Mouse (Mus musculus) embryonic facial prominence, embryonic 10.5 days (tissue): ENCODE results near the gene Mfrp. TPM values are rescaled to one million over a fixed set of nuclear protein-coding genes. Genes with fewer than 3 reads are reported as not detected.

Experiments used
- DNase-seq: peaks from one replicate; pipeline ENCODE4 v3.0.0-alpha.2; 2017; ENCODE audit warnings: low spot score
- H3K27ac ChIP-seq: fragments of 300-500 bp; sonication (generic); replicated peaks from 2 replicates; pipeline ENCODE4 v1.5.1; 2016; ENCODE audit warnings: mild to moderate bottlenecking
- H3K27me3 ChIP-seq: fragments of 300-500 bp; sonication (generic); replicated peaks from 2 replicates; pipeline ENCODE4 v1.6.1; 2016; ENCODE audit warnings: low read depth, mild to moderate bottlenecking; ENCODE audit not compliant: poor library complexity, severe bottlenecking
- H3K36me3 ChIP-seq: fragments of 300-500 bp; sonication (generic); replicated peaks from 2 replicates; pipeline ENCODE4 v1.6.1; 2016; ENCODE audit warnings: mild to moderate bottlenecking, moderate library complexity
- H3K4me1 ChIP-seq: fragments of 300-500 bp; sonication (generic); 2 replicates; pipeline ENCODE4 v1.6.1; 2016
- H3K4me3 ChIP-seq: fragments of 300-500 bp; sonication (generic); 2 replicates; pipeline ENCODE4 v1.5.1; 2016; ENCODE audit warnings: mild to moderate bottlenecking, moderate library complexity
- H3K9me3 ChIP-seq: fragments of 300-500 bp; sonication (generic); 2 replicates; pipeline ENCODE4 v1.6.1; 2016; ENCODE audit warnings: mild to moderate bottlenecking
- WGBS: fragments of 180-500 bp; shearing (Covaris S2); methylation state at CpG from one replicate; pipeline ENCODE4 v1.1.7; 2016; 5-methylcytosine and 5-hydroxymethylcytosine counted together
- polyA plus RNA-seq: library from polyadenylated mRNA; unstranded; fragments of >200 nt; fragmentation: Nextera tagmentation; extraction: Ambion mirVana; gene quantifications from 2 replicates; pipeline ENCODE4 v1.2.1, GENCODE M21; 2016

Gene Mfrp
- polyA plus RNA-seq, 1 experiment from 2014 or later = 0.12 TPM

DNA sequence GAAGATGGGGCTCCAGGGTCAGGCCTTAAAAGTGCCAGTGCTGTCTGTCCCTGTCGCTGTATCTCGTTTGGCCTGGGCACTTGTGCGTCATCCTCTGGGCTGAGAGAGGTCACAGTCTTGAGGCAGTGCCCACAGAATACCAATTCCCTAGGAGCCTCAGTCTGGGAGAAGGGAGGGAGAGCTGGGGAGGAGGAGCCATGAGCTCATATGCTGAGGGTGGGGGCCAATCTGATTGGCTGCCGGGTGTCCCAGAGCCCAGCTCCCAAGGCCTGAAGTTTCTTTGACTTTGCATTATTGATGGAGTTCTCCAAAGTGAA is 29.0 kb upstream of the Mfrp start:
- peak overlapping the region; percentile 76 for H3K27ac ChIP-seq
- WGBS = 36% methylated on average over 4 of the region's 4 CpGs
- DNase-seq = no peak
- H3K4me1 ChIP-seq = peaks cover 67% of the 10 kb centered on the region
- peak overlapping the region; percentile 39 for H3K4me3 ChIP-seq
- H3K27me3 ChIP-seq = peaks cover 30% of the 10 kb centered on the region
- H3K36me3 ChIP-seq = no peaks in the 10 kb centered on the region
- no peaks in the 10 kb centered on the region for H3K9me3 ChIP-seq

- WGBS = 64% methylated on average over 5 of the region's 5 CpGs
- H3K27me3 ChIP-seq = peaks cover 28% of the 10 kb centered on the region
- no peaks in the 10 kb centered on the region for H3K36me3 ChIP-seq
- no peaks in the 10 kb centered on the region for H3K9me3 ChIP-seq
- H3K27ac ChIP-seq = peak overlapping the region; percentile 76
- DNase-seq = no peak
- H3K4me3 ChIP-seq = peak overlapping the region; percentile 39; the same call in 1 of the 2 replicates
- peaks cover 61% of the 10 kb centered on the region for H3K4me1 ChIP-seq
Measured at GRCm38 (mm10) chr9:44073115-44073514, 28.4 kb upstream of the Mfrp start.

DNA sequence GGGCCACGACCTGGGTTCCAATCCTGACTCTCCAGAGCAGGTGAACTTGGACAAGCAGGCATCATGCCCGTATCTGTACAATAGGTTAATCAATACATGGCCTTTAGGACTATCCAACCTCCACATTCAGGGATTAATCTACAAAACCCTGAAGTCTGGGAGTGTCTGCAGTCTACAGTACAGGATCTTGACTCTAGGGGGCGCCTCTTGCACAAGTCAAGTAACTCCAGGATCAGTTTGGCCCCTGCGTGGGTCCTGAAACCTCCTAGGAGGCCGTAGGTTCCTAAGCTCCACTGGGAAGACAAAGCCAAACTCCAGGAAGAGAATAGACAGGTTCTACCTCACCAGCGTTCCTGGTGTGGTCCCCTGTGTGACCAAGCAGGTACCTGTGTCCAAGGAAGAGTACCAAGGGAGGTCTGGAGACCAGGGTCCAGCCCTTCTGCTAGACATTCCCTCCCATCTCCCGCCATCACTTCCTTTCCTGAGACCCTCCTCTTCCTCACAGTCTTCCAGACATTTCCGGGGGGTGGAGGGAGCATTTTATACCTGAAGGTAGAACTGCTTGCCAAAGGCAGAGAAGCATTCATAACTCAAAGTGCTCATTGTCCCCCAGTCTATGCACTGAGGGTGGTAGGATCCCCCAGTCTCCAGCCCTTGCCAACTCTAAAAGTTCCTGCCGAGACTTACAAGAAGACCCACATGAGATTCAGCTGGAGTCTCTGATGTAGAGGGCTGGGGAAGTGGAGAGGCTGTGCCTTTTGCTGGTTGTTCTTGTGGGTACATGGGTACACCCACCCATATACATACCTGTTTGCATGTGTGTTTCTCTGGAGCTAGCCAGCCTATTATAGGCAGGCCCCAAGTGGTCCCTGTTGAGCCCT is 26.9 kb upstream of the Mfrp start:
- no peaks in the 10 kb centered on the region for H3K9me3 ChIP-seq
- no peak for DNase-seq
- H3K4me1 ChIP-seq = peaks cover 67% of the 10 kb centered on the region
- no peak overlapping the region for H3K27ac ChIP-seq
- H3K27me3 ChIP-seq = peaks cover 36% of the 10 kb centered on the region
- WGBS = 59% methylated on average over 9 of the region's 9 CpGs
- no peak overlapping the region for H3K4me3 ChIP-seq
- no peaks in the 10 kb centered on the region for H3K36me3 ChIP-seq

DNA sequence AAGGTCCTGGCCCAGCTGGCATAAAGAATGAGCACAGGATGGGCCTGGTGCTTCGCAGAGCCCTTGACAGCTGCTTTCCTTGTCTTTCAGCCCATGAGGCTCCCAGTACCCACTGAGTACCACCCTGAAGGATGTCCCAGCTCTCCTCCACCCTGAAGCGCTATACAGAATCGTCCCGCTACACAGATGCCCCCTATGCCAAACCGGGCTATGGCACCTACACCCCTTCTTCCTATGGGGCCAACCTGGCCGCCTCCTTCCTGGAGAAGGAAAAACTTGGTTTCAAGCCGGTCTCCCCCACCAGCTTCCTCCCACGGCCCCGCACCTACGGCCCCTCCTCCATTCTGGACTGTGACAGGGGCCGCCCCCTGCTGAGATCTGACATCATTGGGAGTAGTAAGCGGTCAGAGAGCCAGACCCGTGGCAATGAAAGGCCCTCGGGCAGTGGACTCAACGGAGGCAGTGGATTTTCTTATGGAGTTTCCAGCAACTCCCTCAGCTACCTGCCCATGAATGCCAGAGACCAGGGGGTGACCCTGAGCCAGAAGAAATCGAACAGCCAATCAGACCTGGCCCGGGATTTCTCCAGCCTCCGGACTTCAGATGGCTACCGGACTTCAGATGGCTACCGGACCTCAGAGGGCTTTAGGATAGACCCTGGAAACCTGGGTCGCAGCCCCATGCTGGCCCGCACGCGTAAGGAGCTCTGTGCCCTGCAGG is 26.1 kb upstream of the Mfrp start:
- Histone ChIP-seq H3K27me3 (peaks cover 43% of the 10 kb centered on the region), H3K9me3 (no peaks in the 10 kb centered on the region), H3K4me1 (peaks cover 61% of the 10 kb centered on the region), H3K4me3 (no peak overlapping the region), H3K27ac (no peak overlapping the region), H3K36me3 (no peaks in the 10 kb centered on the region)
- 71% methylated on average over 24 of the region's 24 CpGs for WGBS
- DNase-seq = no peak

GRCm38 (mm10) chr9:44075996-44076763 is 25.3 kb upstream of the Mfrp start:
- Histone ChIP-seq H3K4me1 (peaks cover 54% of the 10 kb centered on the region), H3K36me3 (no peaks in the 10 kb centered on the region), H3K27ac (no peak overlapping the region), H3K9me3 (no peaks in the 10 kb centered on the region), H3K4me3 (no peak overlapping the region), H3K27me3 (peaks cover 50% of the 10 kb centered on the region)
- 64% methylated on average over 16 of the region's 16 CpGs for WGBS
- DNase-seq = no peak

GRCm38 (mm10) chr9:44076764-44077120 is 24.8 kb upstream of the Mfrp start:
- H3K27me3 ChIP-seq = peaks cover 56% of the 10 kb centered on the region
- H3K9me3 ChIP-seq = no peaks in the 10 kb centered on the region
- H3K36me3 ChIP-seq = no peaks in the 10 kb centered on the region
- H3K4me1 ChIP-seq = peaks cover 48% of the 10 kb centered on the region
- H3K4me3 ChIP-seq = no peak overlapping the region
- DNase-seq = peak; percentile 68
- no peak overlapping the region for H3K27ac ChIP-seq
- WGBS = 10% methylated on average over 5 of the region's 5 CpGs

- Histone ChIP-seq H3K27me3 (peaks cover 61% of the 10 kb centered on the region), H3K9me3 (no peaks in the 10 kb centered on the region), H3K4me1 (peaks cover 41% of the 10 kb centered on the region), H3K36me3 (no peaks in the 10 kb centered on the region), H3K4me3 (no peak overlapping the region), H3K27ac (no peak overlapping the region)
- no peak for DNase-seq
- 84% methylated on average over 11 of the region's 11 CpGs for WGBS
Measured at GRCm38 (mm10) chr9:44077266-44077910, 24.1 kb upstream of the Mfrp start.

GRCm38 (mm10) chr9:44078136-44078797 is 23.3 kb upstream of the Mfrp start:
- Histone ChIP-seq H3K27ac (no peak overlapping the region), H3K9me3 (no peaks in the 10 kb centered on the region), H3K27me3 (peaks cover 67% of the 10 kb centered on the region), H3K4me3 (no peak overlapping the region), H3K4me1 (peaks cover 33% of the 10 kb centered on the region), H3K36me3 (no peaks in the 10 kb centered on the region)
- 79% methylated on average over 10 of the region's 10 CpGs for WGBS
- DNase-seq = no peak

- 41% methylated on average over 16 of the region's 16 CpGs for WGBS
- Histone ChIP-seq H3K27me3 (peaks cover 76% of the 10 kb centered on the region), H3K27ac (no peak overlapping the region), H3K4me3 (no peak overlapping the region), H3K36me3 (no peaks in the 10 kb centered on the region), H3K9me3 (no peaks in the 10 kb centered on the region), H3K4me1 (peaks cover 37% of the 10 kb centered on the region)
- DNase-seq = no peak
Measured at GRCm38 (mm10) chr9:44078955-44079756, 22.4 kb upstream of the Mfrp start.

- Histone ChIP-seq H3K9me3 (no peaks in the 10 kb centered on the region), H3K4me3 (no peak overlapping the region), H3K27me3 (peaks cover 80% of the 10 kb centered on the region), H3K4me1 (peaks cover 46% of the 10 kb centered on the region), H3K27ac (no peak overlapping the region), H3K36me3 (no peaks in the 10 kb centered on the region)
- 75% methylated on average over 10 of the region's 10 CpGs for WGBS
- no peak for DNase-seq
Measured at GRCm38 (mm10) chr9:44079997-44080780, 21.3 kb upstream of the Mfrp start.

DNA sequence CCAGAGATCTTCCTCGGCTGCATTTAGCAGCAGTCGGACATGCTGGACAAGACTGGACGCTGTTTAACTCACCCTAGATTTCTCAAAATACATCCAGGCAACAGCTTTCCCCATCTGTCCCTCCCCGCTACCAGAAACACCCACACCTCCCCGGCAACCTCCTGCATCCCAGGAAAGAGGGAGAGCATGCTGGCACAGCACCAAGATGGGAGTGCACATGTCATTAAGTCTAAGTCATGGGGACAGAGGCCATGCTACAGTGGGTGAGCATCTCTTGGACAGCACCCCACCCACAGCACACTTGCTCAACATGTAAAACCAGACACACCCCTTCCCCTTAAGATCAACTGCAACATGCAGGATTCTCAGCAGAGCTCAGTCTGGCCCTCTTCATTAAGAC is 20.6 kb upstream of the Mfrp start:
- H3K36me3 ChIP-seq = no peaks in the 10 kb centered on the region
- 90% methylated on average over 5 of the region's 5 CpGs for WGBS
- peaks cover 46% of the 10 kb centered on the region for H3K4me1 ChIP-seq
- H3K9me3 ChIP-seq = no peaks in the 10 kb centered on the region
- H3K4me3 ChIP-seq = no peak overlapping the region
- no peak overlapping the region for H3K27ac ChIP-seq
- peaks cover 80% of the 10 kb centered on the region for H3K27me3 ChIP-seq
- DNase-seq = no peak
